Mouse (Mus musculus) hindbrain, postnatal 0 days (tissue): ENCODE data around the gene Gm960. TPM values are rescaled to one million over a fixed set of nuclear protein-coding genes. Genes with fewer than 3 reads are reported as not detected.

Experiments used
- ATAC-seq: fragments of 200-750 bp; cut with Nextera tagmentation; 2 replicates; pipeline ENCODE4 v1.8.0; 2017; ENCODE audit warnings: mild to moderate bottlenecking, moderate TSS enrichment, moderate library complexity
- DNase-seq: peaks from one replicate; pipeline ENCODE4 v3.0.0-alpha.2; 2015; ENCODE audit warnings: low spot score
- H3K27ac ChIP-seq: fragments of 300-500 bp; sonication (generic); 2 replicates; pipeline ENCODE4 v1.5.1; 2014; ENCODE audit warnings: mild to moderate bottlenecking
- H3K27me3 ChIP-seq: fragments of 300-500 bp; sonication (generic); 2 replicates; pipeline ENCODE4 v1.6.1; 2014; ENCODE audit warnings: low read length, mixed read lengths; ENCODE audit not compliant: insufficient read depth
- H3K36me3 ChIP-seq: fragments of 300-500 bp; sonication (generic); 2 replicates; pipeline ENCODE4 v1.6.1; 2014; ENCODE audit warnings: low read length, mixed read lengths; ENCODE audit not compliant: insufficient read depth
- H3K4me1 ChIP-seq: fragments of 300-500 bp; sonication (generic); 2 replicates; pipeline ENCODE4 v1.6.1; 2014; ENCODE audit warnings: antibody characterized with exemption, low read length, mixed read lengths; ENCODE audit not compliant: insufficient read depth
- H3K4me2 ChIP-seq: fragments of 300-500 bp; sonication (generic); 2 replicates; pipeline ENCODE4 v1.6.1; 2014; ENCODE audit warnings: low read depth, mild to moderate bottlenecking, low read length, moderate library complexity, mixed read lengths
- H3K4me3 ChIP-seq: fragments of 300-500 bp; sonication (generic); 2 replicates; pipeline ENCODE4 v1.5.1; 2014; ENCODE audit warnings: low read length
- H3K9ac ChIP-seq: fragments of 300-500 bp; sonication (generic); replicated peaks from 2 replicates; pipeline ENCODE4 v1.6.1; 2014; ENCODE audit warnings: mild to moderate bottlenecking, low read length, moderate library complexity, mixed read lengths
- H3K9me3 ChIP-seq: fragments of 300-500 bp; sonication (generic); 2 replicates; pipeline ENCODE4 v1.6.1; 2016; ENCODE audit warnings: low read length, mixed read lengths
- CTCF ChIP-seq: IDR thresholded peaks from 2 replicates; pipeline ENCODE4 v1.5.1; 2016; ENCODE audit warnings: antibody characterized with exemption, control low read depth, low read depth
- WGBS: fragments of 180-500 bp; shearing (Covaris S2); extraction: QIAGEN DNeasy Blood & Tissue Kit; methylation state at CpG from one replicate; pipeline ENCODE4 v1.1.7; 2014; 5-methylcytosine and 5-hydroxymethylcytosine counted together
- polyA plus RNA-seq: library from polyadenylated mRNA; unstranded; fragments of >200 nt; fragmentation: Nextera tagmentation; extraction: Ambion mirVana; gene quantifications from 2 replicates; pipeline ENCODE4 v1.2.1, GENCODE M21; 2015
- total RNA-seq: library from RNA; depleted of rRNA; stranded (reverse); fragments of >200 nt; gene quantifications from 2 replicates; pipeline ENCODE4 v1.2.3, GENCODE M21; 2014

Gene Gm960
- total and polyA plus RNA-seq, 2 experiments from 2014 or later: 1.3 to 5.2 TPM

DNA sequence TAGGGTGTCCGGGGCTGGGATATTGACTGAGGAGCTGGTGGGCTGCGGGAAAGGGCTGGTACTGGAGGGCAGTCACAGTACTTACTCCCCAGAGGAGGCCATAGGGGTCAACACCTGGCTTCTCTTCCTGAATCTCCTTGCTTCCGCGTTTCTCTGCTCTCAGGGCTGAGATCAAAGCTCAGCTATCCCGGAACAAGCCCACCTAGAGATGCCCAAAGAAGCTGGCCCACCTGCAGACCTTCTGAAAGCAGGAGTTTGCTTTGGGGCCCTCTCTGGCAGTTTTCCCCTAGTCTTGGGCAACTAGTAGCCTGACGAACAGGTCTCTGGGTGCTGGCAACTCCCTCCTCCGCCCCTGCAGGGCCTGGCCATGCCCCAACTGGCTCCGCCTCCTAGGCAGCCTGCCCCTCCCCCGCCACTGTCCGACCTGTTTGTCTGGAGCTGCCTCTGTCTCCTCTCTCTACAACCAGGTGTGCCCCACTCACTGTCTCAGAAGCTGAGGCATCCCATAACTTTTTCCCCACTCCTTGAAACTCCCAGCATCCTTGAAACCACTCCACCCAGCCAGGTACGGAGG is 22.3 kb upstream of the Gm960 start:
- no peaks in the 10 kb centered on the region for H3K27me3 ChIP-seq
- peaks cover 19% of the 10 kb centered on the region; the same call in 1 of the 2 replicates for H3K36me3 ChIP-seq
- H3K9me3 ChIP-seq: no peaks in the 10 kb centered on the region
- H3K27ac ChIP-seq: no peak overlapping the region
- ATAC-seq: no peak
- no peak for TF ChIP-seq CTCF
- WGBS: 27% methylated on average over 11 of the region's 11 CpGs
- no peak overlapping the region for H3K9ac ChIP-seq
- H3K4me2 ChIP-seq: no peak overlapping the region
- no peak overlapping the region for H3K4me3 ChIP-seq
- DNase-seq: no peak
- H3K4me1 ChIP-seq: 0 out of 2 replicates have a peak, but pooled peaks cover 3% of the 10 kb centered on the region

- no peak overlapping the region for H3K27ac ChIP-seq
- no peak for TF ChIP-seq CTCF
- H3K9me3 ChIP-seq: no peaks in the 10 kb centered on the region
- WGBS: 86% methylated on average over 15 of the region's 15 CpGs
- H3K4me3 ChIP-seq: no peak overlapping the region
- DNase-seq (no peak), ATAC-seq (no peak)
- H3K4me1 ChIP-seq: peaks cover 3% of the 10 kb centered on the region; the same call in 1 of the 2 replicates
- H3K4me2 ChIP-seq: no peak overlapping the region
- H3K36me3 ChIP-seq: peaks cover 15% of the 10 kb centered on the region; the same call in 1 of the 2 replicates
- no peak overlapping the region for H3K9ac ChIP-seq
- no peaks in the 10 kb centered on the region for H3K27me3 ChIP-seq
Measured at GRCm38 (mm10) chr19:4720112-4720511, 21.6 kb upstream of the Gm960 start.

DNA sequence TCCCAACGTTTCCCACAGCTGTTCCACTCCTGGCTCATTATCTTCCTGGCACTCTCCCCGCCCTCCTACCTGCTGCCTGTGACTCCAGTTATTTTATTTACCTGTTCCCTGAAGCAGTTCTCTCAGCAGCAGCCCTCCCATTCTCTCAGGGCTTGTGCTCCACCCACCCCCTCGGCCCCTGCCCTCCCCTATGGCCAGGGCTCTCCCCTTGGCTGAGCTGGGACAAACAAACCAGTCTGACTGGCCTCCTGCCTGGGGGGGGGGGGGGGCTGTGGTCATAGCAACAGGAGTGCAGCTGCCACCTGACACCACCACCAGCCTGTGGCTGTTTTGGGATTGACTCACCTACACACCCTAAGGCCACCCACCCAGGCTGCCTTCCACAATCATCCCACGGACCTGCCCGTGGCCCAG is 20.9 kb upstream of the Gm960 start:
- H3K9me3 ChIP-seq: no peaks in the 10 kb centered on the region
- no peaks in the 10 kb centered on the region for H3K27me3 ChIP-seq
- no peak overlapping the region for H3K4me2 ChIP-seq
- ATAC-seq (no peak), DNase-seq (no peak)
- no peak overlapping the region for H3K4me3 ChIP-seq
- H3K36me3 ChIP-seq: peaks cover 12% of the 10 kb centered on the region; the same call in 1 of the 2 replicates
- H3K4me1 ChIP-seq: peaks cover 3% of the 10 kb centered on the region; the same call in 1 of the 2 replicates
- H3K9ac ChIP-seq: no peak overlapping the region
- H3K27ac ChIP-seq: no peak overlapping the region
- TF ChIP-seq CTCF: no peak
- 22% methylated on average over 5 of the region's 5 CpGs for WGBS

DNA sequence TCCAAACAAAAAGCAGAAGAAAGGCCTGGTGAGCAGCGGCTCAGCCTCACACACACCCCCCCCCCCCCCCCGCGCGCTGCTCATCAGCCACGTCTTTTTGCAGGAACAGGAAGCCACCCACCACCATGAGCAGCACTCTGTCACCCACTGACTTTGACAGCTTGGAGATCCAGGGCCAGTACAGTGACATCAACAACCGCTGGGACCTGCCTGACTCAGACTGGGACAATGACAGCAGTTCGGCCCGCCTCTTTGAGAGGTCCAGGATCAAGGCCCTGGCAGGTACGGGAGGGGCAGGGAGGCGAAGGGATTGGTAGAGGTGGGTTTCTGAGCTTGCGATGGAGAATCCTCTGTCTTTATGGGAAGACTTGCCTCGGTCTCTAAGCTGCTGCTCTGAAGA is 20.2 kb upstream of the Gm960 start:
- Histone ChIP-seq H3K27me3 (no peaks in the 10 kb centered on the region), H3K4me3 (no peak overlapping the region), H3K4me2 (no peak overlapping the region), H3K9me3 (no peaks in the 10 kb centered on the region), H3K36me3 (peaks cover 10% of the 10 kb centered on the region; the same call in 1 of the 2 replicates), H3K4me1 (peaks cover 7% of the 10 kb centered on the region), H3K27ac (no peak overlapping the region), H3K9ac (no peak overlapping the region)
- WGBS: 36% methylated on average over 12 of the region's 12 CpGs
- no peak for DNase-seq
- TF ChIP-seq CTCF: no peak
- ATAC-seq: no peak

DNA sequence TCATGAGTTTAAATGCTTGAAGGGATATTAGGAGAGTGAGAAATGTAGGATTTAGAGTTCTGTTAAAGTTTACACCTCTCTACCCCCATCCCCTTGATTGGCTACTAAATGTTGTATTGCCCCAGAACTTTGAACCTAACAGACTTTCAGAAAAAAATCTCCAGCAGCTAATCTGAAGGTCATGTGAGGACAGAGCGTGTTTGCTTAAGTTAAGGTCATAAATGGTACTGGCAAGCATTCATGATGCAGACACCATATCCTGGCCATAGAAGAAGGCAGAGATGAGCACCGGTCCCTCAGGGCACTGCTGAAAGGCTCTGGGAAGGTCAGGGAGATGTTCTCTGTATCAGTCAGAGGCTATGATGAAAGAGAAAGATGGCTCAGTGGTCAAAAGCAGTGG is 18.8 kb upstream of the Gm960 start:
- Histone ChIP-seq H3K36me3 (peaks cover 10% of the 10 kb centered on the region; the same call in 1 of the 2 replicates), H3K4me2 (no peak overlapping the region), H3K9ac (no peak overlapping the region), H3K4me1 (peaks cover 7% of the 10 kb centered on the region), H3K9me3 (no peaks in the 10 kb centered on the region), H3K27me3 (no peaks in the 10 kb centered on the region), H3K27ac (no peak overlapping the region), H3K4me3 (no peak overlapping the region)
- 98% methylated on average over 2 of the region's 2 CpGs for WGBS
- DNase-seq (no peak), ATAC-seq (no peak)
- no peak for TF ChIP-seq CTCF

DNA sequence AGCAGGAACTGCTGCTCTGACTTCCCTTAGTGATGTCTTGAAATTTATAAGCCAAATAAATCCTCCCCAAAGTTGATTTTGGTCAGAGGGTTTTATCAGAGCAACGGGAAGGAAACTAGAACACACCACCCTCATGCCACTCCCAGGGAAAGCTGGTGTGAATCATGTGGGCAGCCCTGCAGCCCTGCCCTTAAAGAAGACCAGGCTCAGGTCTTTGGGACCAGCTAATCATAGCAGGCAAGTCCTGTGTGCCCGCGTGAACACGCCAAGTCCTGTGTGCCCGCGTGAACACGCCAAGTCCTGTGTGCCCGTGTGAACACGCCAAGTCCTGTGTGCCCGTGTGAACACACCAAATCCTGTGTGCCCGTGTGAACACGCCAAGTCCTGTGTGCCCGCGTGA is 18.3 kb upstream of the Gm960 start:
- 97% methylated on average over 14 of the region's 14 CpGs for WGBS
- Histone ChIP-seq H3K27me3 (no peaks in the 10 kb centered on the region), H3K36me3 (peaks cover 10% of the 10 kb centered on the region; the same call in 1 of the 2 replicates), H3K27ac (no peak overlapping the region), H3K4me1 (peaks cover 7% of the 10 kb centered on the region), H3K4me2 (no peak overlapping the region), H3K4me3 (no peak overlapping the region), H3K9ac (no peak overlapping the region), H3K9me3 (no peaks in the 10 kb centered on the region)
- TF ChIP-seq CTCF: no peak
- DNase-seq (no peak), ATAC-seq (no peak)

DNA sequence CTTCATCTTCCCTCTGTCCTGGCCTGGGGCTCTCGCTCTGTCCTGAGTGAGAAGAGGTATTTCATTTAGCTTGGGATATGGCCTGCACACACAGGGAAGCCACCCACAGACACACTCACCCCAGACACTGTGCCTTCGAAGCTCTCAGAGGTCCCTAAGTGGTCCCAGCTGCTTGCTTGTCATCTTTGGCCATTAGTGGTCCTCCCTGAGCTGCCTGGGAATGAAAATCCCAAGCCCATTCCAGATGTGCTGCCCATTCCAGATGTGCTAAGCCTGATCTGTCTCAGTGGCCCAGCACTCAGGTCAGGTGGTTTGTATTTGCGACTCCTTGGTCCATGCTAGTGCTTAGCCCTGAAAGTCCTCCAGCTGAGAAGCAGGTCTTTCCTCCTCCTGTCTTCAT is 15.4 kb upstream of the Gm960 start:
- no peak for TF ChIP-seq CTCF
- Histone ChIP-seq H3K4me2 (peak overlapping the region; percentile 90), H3K27me3 (no peaks in the 10 kb centered on the region), H3K27ac (no peak overlapping the region), H3K9ac (peak overlapping the region; percentile 84; the same call in 1 of the 2 replicates), H3K4me1 (peaks cover 7% of the 10 kb centered on the region), H3K9me3 (no peaks in the 10 kb centered on the region), H3K36me3 (no peaks in the 10 kb centered on the region), H3K4me3 (peak overlapping the region; percentile 80)
- WGBS: 54% methylated on average over 3 of the region's 3 CpGs
- ATAC-seq (no peak), DNase-seq (no peak)
